Mouse (Mus musculus) forebrain, embryonic 11.5 days (tissue): ENCODE data around the gene Srsf10. TPM values are rescaled to one million over a fixed set of nuclear protein-coding genes. Genes with fewer than 3 reads are reported as not detected.

Experiments used
- ATAC-seq: fragments of 200-750 bp; cut with Nextera tagmentation; replicated peaks from 2 replicates; pipeline ENCODE4 v1.8.0; 2017; ENCODE audit warnings: moderate TSS enrichment; ENCODE audit not compliant: low FRiP score
- DNase-seq: peaks from one replicate; pipeline ENCODE4 v3.0.0-alpha.2; 2017; ENCODE audit warnings: low spot score
- H3K27ac ChIP-seq: fragments of 300-500 bp; sonication (generic); 2 replicates; pipeline ENCODE4 v1.5.1; 2014; ENCODE audit warnings: low read depth, low read length
- H3K27me3 ChIP-seq: fragments of 300-500 bp; sonication (generic); 2 replicates; pipeline ENCODE4 v1.6.1; 2014; ENCODE audit warnings: mild to moderate bottlenecking, low read length, mixed read lengths; ENCODE audit not compliant: control insufficient read depth, insufficient read depth
- H3K36me3 ChIP-seq: fragments of 300-500 bp; sonication (generic); 2 replicates; pipeline ENCODE4 v1.6.1; 2014; ENCODE audit warnings: mild to moderate bottlenecking, low read length, moderate library complexity, mixed read lengths; ENCODE audit not compliant: control insufficient read depth, insufficient read depth
- H3K4me1 ChIP-seq: fragments of 300-500 bp; sonication (generic); replicated peaks from 2 replicates; pipeline ENCODE4 v1.6.1; 2014; ENCODE audit warnings: low read length, mixed read lengths; ENCODE audit not compliant: control insufficient read depth, insufficient read depth
- H3K4me2 ChIP-seq: fragments of 300-500 bp; sonication (generic); 2 replicates; pipeline ENCODE4 v1.6.1; 2014; ENCODE audit warnings: low read depth, mild to moderate bottlenecking, low read length, moderate library complexity, mixed read lengths; ENCODE audit not compliant: severe bottlenecking
- H3K4me3 ChIP-seq: fragments of 300-500 bp; sonication (generic); 2 replicates; pipeline ENCODE4 v1.5.1; 2014; ENCODE audit warnings: low read depth, low read length
- H3K9ac ChIP-seq: fragments of 300-500 bp; sonication (generic); 2 replicates; pipeline ENCODE4 v1.6.1; 2014; ENCODE audit warnings: low read length
- H3K9me3 ChIP-seq: fragments of 300-500 bp; sonication (generic); 2 replicates; pipeline ENCODE4 v1.6.1; 2016; ENCODE audit warnings: low read length, mixed read lengths; ENCODE audit not compliant: control insufficient read depth
- WGBS: fragments of 180-500 bp; shearing (Covaris S2); extraction: QIAGEN DNeasy Blood & Tissue Kit; methylation state at CpG from one replicate; pipeline ENCODE4 v1.1.7; 2014; 5-methylcytosine and 5-hydroxymethylcytosine counted together
- polyA plus RNA-seq: library from polyadenylated mRNA; unstranded; fragments of >200 nt; fragmentation: Nextera tagmentation; extraction: Ambion mirVana; gene quantifications from 2 replicates; pipeline ENCODE4 v1.2.1, GENCODE M21; 2014

Gene Srsf10
- polyA plus RNA-seq, 1 experiment from 2014 or later = 452 TPM

DNA sequence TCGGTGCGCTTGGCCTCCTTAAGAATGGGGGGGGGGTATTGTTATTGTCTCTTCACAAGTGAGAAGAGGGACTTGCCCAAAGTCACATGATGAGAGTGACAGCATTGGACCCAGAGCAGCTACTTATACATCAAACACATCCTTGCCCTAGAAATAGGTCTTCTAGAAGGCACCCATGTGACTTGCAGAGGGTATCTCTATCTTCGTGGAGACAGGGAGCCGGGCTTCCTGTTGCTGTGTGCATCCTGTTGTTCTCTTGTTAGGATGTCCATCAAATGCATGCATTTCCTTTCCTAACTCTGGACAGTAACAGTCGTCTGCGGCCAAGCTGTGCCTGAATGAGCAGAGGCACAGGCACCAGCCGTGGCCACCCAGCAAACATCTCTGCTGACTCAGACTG, 56.0 kb downstream of the Srsf10 start:
- H3K27ac ChIP-seq = no peak overlapping the region
- 76% methylated on average over 7 of the region's 7 CpGs for WGBS

DNA sequence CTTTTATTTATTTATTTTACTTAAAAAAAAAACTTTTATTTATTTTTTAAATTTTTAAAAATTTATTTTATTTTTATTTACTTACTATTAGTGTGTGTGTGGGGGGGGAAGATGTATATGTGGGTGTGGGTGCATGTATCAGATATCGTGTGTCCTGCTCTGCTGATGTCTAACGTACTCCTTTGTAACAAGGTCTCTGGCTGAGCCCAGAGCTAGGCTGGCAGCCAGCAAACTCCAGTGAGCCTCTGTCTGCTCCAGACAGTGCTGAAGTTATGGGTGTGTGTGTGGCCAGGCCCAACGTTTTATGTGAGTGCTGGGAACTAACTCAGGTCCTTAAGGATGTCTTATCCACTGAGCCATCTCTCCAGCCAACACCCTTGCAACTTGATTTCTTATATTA, 56.6 kb downstream of the Srsf10 start:
- Histone ChIP-seq H3K9me3 (no peaks in the 10 kb centered on the region), H3K4me1 (peaks cover 4% of the 10 kb centered on the region; the same call in 1 of the 2 replicates), H3K27me3 (no peaks in the 10 kb centered on the region), H3K27ac (no peak overlapping the region), H3K36me3 (no peaks in the 10 kb centered on the region), H3K4me2 (no peak overlapping the region), H3K9ac (no peak overlapping the region), H3K4me3 (no peak overlapping the region)
- ATAC-seq (no peak), DNase-seq (no peak)
- WGBS = 69% methylated on average over 3 of the region's 3 CpGs

More for the DNA sequence above, 56.0 kb downstream of the Srsf10 start:
- H3K36me3 ChIP-seq = no peaks in the 10 kb centered on the region
- H3K9me3 ChIP-seq = no peaks in the 10 kb centered on the region
- no peak overlapping the region for H3K9ac ChIP-seq
- no peak for DNase-seq
- no peaks in the 10 kb centered on the region for H3K27me3 ChIP-seq
- H3K4me3 ChIP-seq = no peak overlapping the region
- peaks cover 4% of the 10 kb centered on the region; the same call in 1 of the 2 replicates for H3K4me1 ChIP-seq
- no peak for ATAC-seq
- no peak overlapping the region for H3K4me2 ChIP-seq

DNA sequence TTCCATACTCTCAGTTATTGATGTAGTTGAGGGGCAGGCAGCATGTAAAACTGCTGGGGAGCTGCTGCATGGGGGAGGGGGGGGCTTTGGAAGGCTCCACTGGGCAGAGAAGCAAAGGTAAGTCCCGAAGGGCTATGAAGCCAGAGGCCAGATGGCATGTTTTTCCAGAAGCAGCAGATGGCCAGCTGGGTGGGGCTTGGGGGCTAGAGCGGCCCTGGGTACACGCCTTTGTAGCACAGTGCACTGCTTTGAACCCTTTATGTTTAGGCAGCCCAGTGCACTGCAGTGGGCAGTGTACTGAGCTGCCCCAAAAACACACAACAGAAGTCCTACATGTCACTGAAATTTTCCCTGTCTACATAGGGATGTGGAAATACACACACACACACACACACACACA, 57.3 kb downstream of the Srsf10 start:
- Histone ChIP-seq H3K9ac (no peak overlapping the region), H3K36me3 (no peaks in the 10 kb centered on the region), H3K27ac (peak overlapping the region; percentile 37; the same call in 1 of the 2 replicates), H3K4me2 (no peak overlapping the region), H3K9me3 (no peaks in the 10 kb centered on the region), H3K4me3 (no peak overlapping the region), H3K4me1 (peaks cover 4% of the 10 kb centered on the region; the same call in 1 of the 2 replicates), H3K27me3 (no peaks in the 10 kb centered on the region)
- ATAC-seq (peak; percentile 76; the same call in 1 of the 2 replicates), DNase-seq (peak; percentile 64)
- WGBS = 26% methylated on average over 3 of the region's 3 CpGs

- no peaks in the 10 kb centered on the region for H3K36me3 ChIP-seq
- 77% methylated on average over 4 of the region's 4 CpGs for whole genome bisulfite sequencing
- 0 out of 2 replicates have a peak overlapping the region, but pooled peaks have one; percentile 37 for H3K27ac ChIP-seq
These were observed 57.9 kb downstream of the Srsf10 start for GRCm38 (mm10) chr4:135913433-135913832.

GRCm38 (mm10) chr4:135918635-135919279, 63.2 kb downstream of the Srsf10 start:
- Histone ChIP-seq H3K4me3 (no peak overlapping the region), H3K9me3 (no peaks in the 10 kb centered on the region), H3K27ac (no peak overlapping the region), H3K9ac (no peak overlapping the region), H3K4me2 (no peak overlapping the region), H3K4me1 (peaks cover 7% of the 10 kb centered on the region; the same call in 1 of the 2 replicates), H3K36me3 (no peaks in the 10 kb centered on the region), H3K27me3 (no peaks in the 10 kb centered on the region)
- DNase-seq = no peak
- no peak for ATAC-seq
- WGBS = 90% methylated on average over 13 of the region's 13 CpGs

More at GRCm38 (mm10) chr4:135913433-135913832, 57.9 kb downstream of the Srsf10 start:
- Histone ChIP-seq H3K27me3 (no peaks in the 10 kb centered on the region), H3K9me3 (no peaks in the 10 kb centered on the region), H3K4me2 (no peak overlapping the region), H3K4me3 (no peak overlapping the region), H3K9ac (no peak overlapping the region), H3K4me1 (peaks cover 4% of the 10 kb centered on the region; the same call in 1 of the 2 replicates)
- DNase-seq (no peak), ATAC-seq (no peak)

DNA sequence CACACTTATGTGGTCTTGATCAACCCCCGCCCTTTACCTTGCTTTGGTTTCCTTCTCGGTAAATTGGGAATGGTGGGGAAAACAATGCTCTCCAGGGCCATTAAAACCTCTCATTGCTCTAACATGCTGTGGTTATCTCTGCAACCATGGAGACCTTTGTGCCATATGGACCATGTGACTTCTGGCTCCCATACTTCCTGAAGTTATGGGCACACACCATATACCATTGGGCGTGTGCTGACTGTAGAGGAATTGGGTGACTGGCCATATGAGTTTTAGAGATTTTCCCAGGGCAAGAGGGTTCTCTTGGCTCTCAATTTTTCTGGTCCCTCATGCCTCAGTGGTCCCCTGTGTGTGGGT, 63.7 kb downstream of the Srsf10 start:
- DNase-seq = no peak
- 95% methylated on average over 3 of the region's 3 CpGs for WGBS
- Histone ChIP-seq H3K27ac (no peak overlapping the region), H3K9ac (no peak overlapping the region), H3K4me3 (no peak overlapping the region), H3K36me3 (no peaks in the 10 kb centered on the region), H3K9me3 (no peaks in the 10 kb centered on the region), H3K27me3 (no peaks in the 10 kb centered on the region), H3K4me2 (no peak overlapping the region), H3K4me1 (peaks cover 7% of the 10 kb centered on the region; the same call in 1 of the 2 replicates)
- no peak for ATAC-seq

Other genes starting within 250 kb of the Srsf10 start
- gene Ifnlr1, start 169.5 kb upstream of the Srsf10 start, polyA plus RNA-seq = 0.32 and 0.59 TPM in 2 replicates
- gene Il22ra1, start 127.6 kb upstream of the Srsf10 start, polyA plus RNA-seq = not detected in 2 replicates
- 0.17 TPM in 1 of 2 replicates, not detected in the other for gene Myom3, start 96.0 kb upstream of the Srsf10 start, polyA plus RNA-seq
- gene Pnrc2, start 18.1 kb downstream of the Srsf10 start, polyA plus RNA-seq = 220 and 234 TPM in 2 replicates
- 0.13 and 0.17 TPM in 2 replicates for gene Cnr2, start 39.6 kb downstream of the Srsf10 start, polyA plus RNA-seq
- gene Fuca1, start 65.0 kb downstream of the Srsf10 start, polyA plus RNA-seq = 42.3 and 49.2 TPM in 2 replicates
- gene Hmgcl, start 90.7 kb downstream of the Srsf10 start, polyA plus RNA-seq = 55.9 and 59.9 TPM in 2 replicates
- gene Gale, start 108.0 kb downstream of the Srsf10 start, polyA plus RNA-seq = 29.9 and 32.5 TPM in 2 replicates
- gene Lypla2, start 116.9 kb downstream of the Srsf10 start, polyA plus RNA-seq = 169 and 178 TPM in 2 replicates
- gene Pithd1, start 131.5 kb downstream of the Srsf10 start, polyA plus RNA-seq = 64.9 and 67.6 TPM in 2 replicates
- 41.0 and 43.9 TPM in 2 replicates for gene Eloa, start 166.0 kb downstream of the Srsf10 start, polyA plus RNA-seq
- 388 and 392 TPM in 2 replicates for gene Rpl11, start 197.7 kb downstream of the Srsf10 start, polyA plus RNA-seq